Mouse (Mus musculus) lung, embryonic 16.5 days (tissue): ENCODE results near the gene Col25a1. TPM values are rescaled to one million over a fixed set of nuclear protein-coding genes. Genes with fewer than 3 reads are reported as not detected.

Source experiments
- ATAC-seq: fragments of 200-750 bp; cut with Nextera tagmentation; 2 replicates; pipeline ENCODE4 v1.8.0; 2017; ENCODE audit warnings: low read depth, mild to moderate bottlenecking, moderate library complexity
- H3K27ac ChIP-seq: fragments of 300-500 bp; sonication (generic); 2 replicates; pipeline ENCODE4 v1.5.1; 2014; ENCODE audit warnings: mild to moderate bottlenecking, control low read depth, low read length
- H3K27me3 ChIP-seq: fragments of 300-500 bp; sonication (generic); 2 replicates; pipeline ENCODE4 v1.6.1; 2014; ENCODE audit warnings: low read depth, low read length, mixed read lengths; ENCODE audit not compliant: control insufficient read depth, insufficient read depth
- H3K36me3 ChIP-seq: fragments of 300-500 bp; sonication (generic); 2 replicates; pipeline ENCODE4 v1.6.1; 2014; ENCODE audit warnings: low read length; ENCODE audit not compliant: control insufficient read depth, insufficient read depth
- H3K4me1 ChIP-seq: fragments of 300-500 bp; sonication (generic); replicated peaks from 2 replicates; pipeline ENCODE4 v1.6.1; 2014; ENCODE audit warnings: low read length, mixed read lengths; ENCODE audit not compliant: control insufficient read depth, insufficient read depth
- H3K4me2 ChIP-seq: fragments of 300-500 bp; sonication (generic); 2 replicates; pipeline ENCODE4 v1.6.1; 2014; ENCODE audit warnings: low read depth, low read length, control low read depth
- H3K4me3 ChIP-seq: fragments of 300-500 bp; sonication (generic); 2 replicates; pipeline ENCODE4 v1.5.1; 2014; ENCODE audit warnings: mild to moderate bottlenecking, low read length, control low read depth
- H3K9ac ChIP-seq: fragments of 300-500 bp; sonication (generic); 2 replicates; pipeline ENCODE4 v1.6.1; 2014; ENCODE audit warnings: low read length, control low read depth
- H3K9me3 ChIP-seq: fragments of 300-500 bp; sonication (generic); 2 replicates; pipeline ENCODE4 v1.6.1; 2016; ENCODE audit warnings: low read length; ENCODE audit not compliant: control insufficient read depth
- WGBS: fragments of 180-500 bp; shearing (Covaris S2); extraction: QIAGEN DNeasy Blood & Tissue Kit; methylation state at CpG from one replicate; pipeline ENCODE4 v1.1.7; 2014; 5-methylcytosine and 5-hydroxymethylcytosine counted together
- polyA plus RNA-seq: library from polyadenylated mRNA; unstranded; fragments of >200 nt; fragmentation: Nextera tagmentation; extraction: Ambion mirVana; gene quantifications from 2 replicates; pipeline ENCODE4 v1.2.1, GENCODE M21; 2015

The Col25a1 gene
- polyA plus RNA-seq, 1 experiment from 2014 or later, result 17.6 TPM

DNA sequence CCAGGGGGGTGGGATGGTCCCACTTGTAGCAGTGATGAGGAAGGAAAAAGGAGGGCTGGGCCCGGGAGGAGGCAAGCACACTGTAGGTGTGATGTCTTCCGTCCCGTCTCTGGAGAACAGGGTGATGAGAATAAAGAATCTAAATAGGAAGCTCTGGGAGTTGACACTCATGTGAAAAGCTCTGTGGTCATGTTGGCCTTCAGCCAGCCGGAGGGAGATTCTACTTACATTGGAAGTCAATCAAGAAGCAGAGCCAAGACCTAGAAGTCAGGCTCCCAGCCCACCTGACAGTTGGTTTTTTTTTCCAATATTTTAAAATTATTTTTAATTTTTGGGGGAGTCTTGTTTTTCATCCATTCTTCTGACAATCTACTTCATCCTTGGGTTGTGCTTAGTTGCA is 297.5 kb downstream of the Col25a1 start:
- no peaks in the 10 kb centered on the region for H3K27me3 ChIP-seq
- no peak overlapping the region for H3K9ac ChIP-seq
- WGBS, result 78% methylated on average over 4 of the region's 4 CpGs
- no peaks in the 10 kb centered on the region for H3K9me3 ChIP-seq
- H3K4me1 ChIP-seq, result no peaks in the 10 kb centered on the region
- H3K36me3 ChIP-seq, result no peaks in the 10 kb centered on the region
- H3K27ac ChIP-seq, result no peak overlapping the region
- H3K4me2 ChIP-seq, result no peak overlapping the region
- no peak overlapping the region for H3K4me3 ChIP-seq
- ATAC-seq, result no peak

GRCm38 (mm10) chr3:130430052-130430451 is 298.8 kb downstream of the Col25a1 start:
- no peak overlapping the region for H3K27ac ChIP-seq
- H3K9ac ChIP-seq, result no peak overlapping the region
- H3K9me3 ChIP-seq, result no peaks in the 10 kb centered on the region
- WGBS, result 65% methylated on average over 5 of the region's 5 CpGs
- H3K4me3 ChIP-seq, result no peak overlapping the region
- no peaks in the 10 kb centered on the region for H3K4me1 ChIP-seq
- no peaks in the 10 kb centered on the region for H3K27me3 ChIP-seq
- H3K36me3 ChIP-seq, result no peaks in the 10 kb centered on the region
- no peak overlapping the region for H3K4me2 ChIP-seq
- ATAC-seq, result no peak

DNA sequence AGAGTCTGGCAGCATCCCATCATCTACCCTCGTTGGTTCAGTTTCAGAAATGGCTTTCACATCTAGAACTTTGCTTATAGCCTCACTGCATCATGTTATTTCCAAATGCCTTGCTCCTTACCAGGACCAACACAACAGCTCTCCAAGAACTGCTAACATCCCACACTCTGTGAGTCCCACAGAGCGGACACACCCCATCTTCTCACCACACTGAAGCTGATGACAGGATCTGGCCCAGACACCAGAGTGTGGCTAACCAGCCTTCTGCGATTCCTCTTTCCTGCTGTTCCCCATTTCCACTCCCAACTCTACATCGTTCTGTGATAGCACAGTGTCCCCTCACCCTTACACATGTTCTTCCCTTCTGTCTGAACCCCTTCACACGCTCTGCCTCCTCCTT is 301.5 kb downstream of the Col25a1 start:
- Histone ChIP-seq H3K4me1 (no peaks in the 10 kb centered on the region), H3K27ac (no peak overlapping the region), H3K4me3 (no peak overlapping the region), H3K36me3 (no peaks in the 10 kb centered on the region), H3K4me2 (no peak overlapping the region), H3K9me3 (no peaks in the 10 kb centered on the region), H3K27me3 (no peaks in the 10 kb centered on the region), H3K9ac (no peak overlapping the region)
- no peak for ATAC-seq
- WGBS, result 69% methylated on average over 5 of the region's 5 CpGs

- ATAC-seq, result no peak
- H3K9me3 ChIP-seq, result no peaks in the 10 kb centered on the region
- H3K27me3 ChIP-seq, result no peaks in the 10 kb centered on the region
- no peak overlapping the region for H3K9ac ChIP-seq
- H3K4me1 ChIP-seq, result no peaks in the 10 kb centered on the region
- H3K4me3 ChIP-seq, result no peak overlapping the region
- no peak overlapping the region for H3K4me2 ChIP-seq
- H3K36me3 ChIP-seq, result no peaks in the 10 kb centered on the region
- no peak overlapping the region for H3K27ac ChIP-seq
Measured at GRCm38 (mm10) chr3:130436956-130437355, 305.7 kb downstream of the Col25a1 start.

DNA sequence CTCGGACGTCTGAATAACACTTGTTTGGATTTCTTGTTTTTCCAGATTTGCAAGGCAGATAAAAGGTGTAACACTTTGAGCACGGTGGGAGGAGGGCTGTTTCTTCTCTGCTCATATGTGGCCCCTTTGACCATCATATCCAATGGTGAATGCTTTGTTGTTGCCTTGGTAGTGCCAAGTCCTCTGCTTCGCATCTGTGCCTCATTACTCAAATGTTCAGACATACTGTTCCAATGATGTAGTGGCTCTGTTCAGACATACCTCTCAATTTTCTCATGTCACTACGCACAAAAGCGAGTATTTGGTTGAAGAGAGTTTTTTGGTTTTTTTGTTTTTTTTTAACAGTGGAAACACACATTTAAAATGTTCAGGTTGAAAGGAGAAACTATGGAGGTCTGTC is 308.5 kb downstream of the Col25a1 start:
- 79% methylated on average over 6 of the region's 6 CpGs for WGBS
- no peak for ATAC-seq
- H3K27me3 ChIP-seq, result no peaks in the 10 kb centered on the region
- H3K4me1 ChIP-seq, result no peaks in the 10 kb centered on the region
- H3K36me3 ChIP-seq, result no peaks in the 10 kb centered on the region
- no peak overlapping the region for H3K4me2 ChIP-seq
- no peak overlapping the region for H3K27ac ChIP-seq
- no peak overlapping the region for H3K4me3 ChIP-seq
- no peaks in the 10 kb centered on the region for H3K9me3 ChIP-seq
- H3K9ac ChIP-seq, result no peak overlapping the region

- ATAC-seq, result no peak
- Histone ChIP-seq H3K27me3 (no peaks in the 10 kb centered on the region), H3K4me1 (no peaks in the 10 kb centered on the region), H3K9ac (no peak overlapping the region), H3K4me2 (no peak overlapping the region), H3K4me3 (no peak overlapping the region), H3K9me3 (no peaks in the 10 kb centered on the region), H3K36me3 (no peaks in the 10 kb centered on the region), H3K27ac (no peak overlapping the region)
- WGBS, result 39% methylated on average over 12 of the region's 12 CpGs
Measured at GRCm38 (mm10) chr3:130440689-130441088, 309.4 kb downstream of the Col25a1 start.

DNA sequence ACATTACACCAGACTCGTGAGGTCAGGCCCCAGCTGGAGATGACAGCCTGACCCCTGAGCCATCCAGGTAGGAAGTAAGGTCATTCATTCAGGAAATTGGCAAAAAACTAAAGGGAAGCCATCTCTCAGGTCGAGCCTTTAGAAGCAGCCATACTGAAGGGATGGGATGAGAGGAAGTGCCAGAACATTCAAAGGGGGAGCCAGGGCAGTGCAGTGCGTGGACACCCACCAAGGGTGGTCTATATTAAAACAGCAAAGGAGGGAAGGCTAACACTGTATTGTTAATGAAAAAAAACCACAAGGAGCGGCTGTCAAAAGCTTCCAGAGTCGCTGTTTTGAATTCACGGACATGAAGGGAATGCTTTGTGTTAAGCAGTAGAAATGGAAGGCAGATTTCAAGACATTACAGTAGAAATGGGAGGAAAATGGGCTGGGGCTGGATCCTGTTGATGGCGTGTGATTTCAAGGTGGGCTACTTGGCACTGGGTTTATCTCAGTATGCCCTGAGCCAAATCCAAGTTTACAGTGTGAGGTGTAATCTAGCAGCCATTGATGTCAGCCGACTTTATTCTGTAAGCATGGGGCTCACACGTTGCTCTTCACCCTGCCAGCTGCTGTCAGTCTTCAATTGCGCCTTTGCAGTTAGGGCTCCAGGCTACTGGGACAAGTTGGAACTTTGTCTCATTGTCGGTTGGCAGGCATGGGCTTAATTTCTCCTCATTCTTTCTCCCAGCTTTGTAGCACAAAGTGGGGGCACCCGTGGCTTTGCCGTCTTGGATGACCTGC is 312.7 kb downstream of the Col25a1 start:
- 0 out of 2 replicates have a peak, but pooled peaks have one; percentile 28 for ATAC-seq
- no peak overlapping the region for H3K27ac ChIP-seq
- WGBS, result 40% methylated on average over 13 of the region's 13 CpGs
- no peak overlapping the region for H3K4me2 ChIP-seq
- no peaks in the 10 kb centered on the region for H3K9me3 ChIP-seq
- no peak overlapping the region for H3K4me3 ChIP-seq
- H3K27me3 ChIP-seq, result no peaks in the 10 kb centered on the region
- no peaks in the 10 kb centered on the region for H3K36me3 ChIP-seq
- no peaks in the 10 kb centered on the region for H3K4me1 ChIP-seq
- no peak overlapping the region for H3K9ac ChIP-seq

- no peak for ATAC-seq
- no peaks in the 10 kb centered on the region for H3K4me1 ChIP-seq
- no peaks in the 10 kb centered on the region for H3K36me3 ChIP-seq
- no peaks in the 10 kb centered on the region for H3K27me3 ChIP-seq
- H3K4me3 ChIP-seq, result no peak overlapping the region
- 73% methylated on average over 7 of the region's 7 CpGs for whole genome bisulfite sequencing
- no peak overlapping the region for H3K9ac ChIP-seq
- H3K9me3 ChIP-seq, result no peaks in the 10 kb centered on the region
- no peak overlapping the region for H3K27ac ChIP-seq
- H3K4me2 ChIP-seq, result no peak overlapping the region
Measured at GRCm38 (mm10) chr3:130449864-130450263, 318.6 kb downstream of the Col25a1 start.

DNA sequence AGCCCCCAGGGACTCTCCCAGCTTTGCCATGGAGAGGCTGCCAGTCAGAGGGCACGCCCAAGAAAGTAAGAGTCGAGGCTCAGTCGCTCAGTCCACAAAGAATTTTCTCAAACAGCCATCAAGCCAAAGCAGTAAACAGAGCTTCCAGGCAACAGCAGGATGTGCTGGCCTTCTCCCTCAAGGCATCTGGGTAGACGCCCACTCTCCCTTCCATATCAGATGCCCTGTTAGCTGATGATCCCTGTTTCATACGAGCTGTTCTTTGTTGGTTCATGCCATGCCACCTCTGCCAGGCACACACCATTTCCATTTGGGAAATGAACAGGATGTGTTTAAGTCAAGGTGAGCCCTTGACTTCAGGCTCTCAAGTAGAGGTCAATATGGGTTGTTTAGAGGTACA is 334.1 kb downstream of the Col25a1 start:
- H3K27me3 ChIP-seq, result no peaks in the 10 kb centered on the region
- no peak overlapping the region for H3K4me2 ChIP-seq
- WGBS, result 65% methylated on average over 5 of the region's 5 CpGs
- H3K9ac ChIP-seq, result no peak overlapping the region
- H3K4me3 ChIP-seq, result no peak overlapping the region
- no peaks in the 10 kb centered on the region for H3K9me3 ChIP-seq
- no peaks in the 10 kb centered on the region for H3K36me3 ChIP-seq
- no peak for ATAC-seq
- no peak overlapping the region for H3K27ac ChIP-seq
- H3K4me1 ChIP-seq, result no peaks in the 10 kb centered on the region
